In genomic region chr4:46138287-46139222, GRCm38 (mm10) we compare ENCODE assay signal across 8 mouse cellular contexts. TPM values are rescaled to one million over a fixed set of nuclear protein-coding genes. Genes with fewer than 3 reads are reported as not detected.
DNase-seq lines count a peak whose midpoint lies in the region; ATAC-seq lines count a peak whose summit lies in the region.

Gene Ncbp1 (plus strand): TSS chr4:46138613.
Gene Tstd2 (minus strand): TSS chr4:46138694.

- peak within 1 kb of the TSS; percentile 82 for H3K4me3 ChIP-seq in heart, embryonic 10.5 days
- peak within 1 kb of the TSS; percentile 73 for H3K4me3 ChIP-seq in kidney, embryonic 15.5 days (replicated peaks)

- peak; percentile 92 to 94 for DNase-seq in B cell, adult 2 months
- DNase-seq in brain, adult 2 months (ENCODE audit: low read depth, low spot score) = peak; percentile 94
- DNase-seq in heart, embryonic 10.5 days (ENCODE audit: low spot score) = peak; percentile 96
- peak; percentile 93 for DNase-seq in liver
- peak; percentile 89 to 96 for DNase-seq in spleen, postnatal 4 days (ENCODE audit: low spot score in 2 of 2)

- H3K4me2 ChIP-seq in kidney, embryonic 15.5 days = peak within 1 kb of the TSS; percentile 76

- H3K4me1 ChIP-seq in heart, embryonic 10.5 days = peaks cover 22% of the 10 kb centered on the region
- peaks cover 20% of the 10 kb centered on the region for H3K4me1 ChIP-seq in kidney, embryonic 15.5 days

- H3K36me3 ChIP-seq in heart, embryonic 10.5 days = peaks cover 20% of the 10 kb centered on the region
- H3K36me3 ChIP-seq in kidney, embryonic 15.5 days = peaks cover 28% of the 10 kb centered on the region

- under 1% methylated on average over 89 of the region's 90 CpGs for WGBS in heart, embryonic 10.5 days
- under 1% methylated on average over 87 of the region's 90 CpGs for WGBS in kidney, embryonic 15.5 days

- no peaks in the 10 kb centered on the region for H3K9me3 ChIP-seq in heart, embryonic 10.5 days
- H3K9me3 ChIP-seq in kidney, embryonic 15.5 days (replicated peaks) = no peaks in the 10 kb centered on the region

- H3K27me3 ChIP-seq in heart, embryonic 10.5 days (ENCODE audit: insufficient read depth, poor library complexity, severe bottlenecking) = no peaks in the 10 kb centered on the region
- H3K27me3 ChIP-seq in kidney, embryonic 15.5 days = no peaks in the 10 kb centered on the region

- H3K27ac ChIP-seq in heart, embryonic 10.5 days = peak within 1 kb of the TSS; percentile 97
- peak within 1 kb of the TSS; percentile 98 for H3K27ac ChIP-seq in kidney, embryonic 15.5 days

- H3K9ac ChIP-seq in kidney, embryonic 15.5 days = peak within 1 kb of the TSS; percentile 83

- ATAC-seq in erythroblast, adult 5-6 weeks (replicated peaks; ENCODE audit: low FRiP score, poor library complexity, severe bottlenecking) = peak; percentile 92
- ATAC-seq in kidney, embryonic 15.5 days (replicated peaks; ENCODE audit: low FRiP score) = peak; percentile 91
- ATAC-seq in monocyte, adult 5-6 weeks (replicated peaks; ENCODE audit: insufficient number of reproducible peaks, low FRiP score, low TSS enrichment, poor library complexity, severe bottlenecking) = peak; percentile 68

RNA-seq across cellular contexts. Expression of gene Ncbp1, which starts in this region (rescaled TPM):
- 11.9 and 23.0 TPM in 2 replicates for total RNA-seq in erythroblast, adult 5-6 weeks (2015; ENCODE audit: low replicate concordance)
- total RNA-seq in erythroblast, adult 5-6 weeks (2017; ENCODE audit: low replicate concordance) = 21.2 and 28.8 TPM in 2 replicates
- 67.1 and 83.5 TPM in 2 replicates for polyA plus RNA-seq in heart, embryonic 10.5 days (2016; fragmentation: Nextera tagmentation; extraction: Ambion mirVana)
- 85.7 and 88.3 TPM in 2 replicates for polyA plus RNA-seq in kidney, embryonic 15.5 days (2015; fragmentation: Nextera tagmentation; extraction: Ambion mirVana)
- 39.7 to 57.5 TPM (median 45.6 TPM) in 3 replicates for total RNA-seq in monocyte, adult 5-6 weeks (2017)

RNA-seq across cellular contexts. Expression of gene Tstd2, which starts in this region (rescaled TPM):
- total RNA-seq in erythroblast, adult 5-6 weeks (2015; ENCODE audit: low replicate concordance) = 2.1 and 6.1 TPM in 2 replicates
- total RNA-seq in erythroblast, adult 5-6 weeks (2017; ENCODE audit: low replicate concordance) = 5.0 and 9.8 TPM in 2 replicates
- 40.5 and 40.7 TPM in 2 replicates for polyA plus RNA-seq in heart, embryonic 10.5 days (2016; fragmentation: Nextera tagmentation; extraction: Ambion mirVana)
- 53.7 and 55.6 TPM in 2 replicates for polyA plus RNA-seq in kidney, embryonic 15.5 days (2015; fragmentation: Nextera tagmentation; extraction: Ambion mirVana)
- total RNA-seq in monocyte, adult 5-6 weeks (2017) = 21.9 to 27.7 TPM (median 27.7 TPM) in 3 replicates

Comparison
In these comparisons a context has a peak if more than half of its experiments do, and no peak if none do; other contexts are left out.
1. Peak in every context shown above with its lines: DNase-seq, ATAC-seq, H3K4me3 ChIP-seq and H3K27ac ChIP-seq.